Mouse (Mus musculus): ENCODE data around the gene Asb5. TPM values are rescaled to one million over a fixed set of nuclear protein-coding genes. Genes with fewer than 3 reads are reported as not detected.

The Asb5 gene
- polyA plus RNA-seq (2014; fragmentation: Illumina TruSeq; extraction: RNeasy Lipid Tissue Mini Kit (QIAGEN cat#74804)) = not detected

DNA sequence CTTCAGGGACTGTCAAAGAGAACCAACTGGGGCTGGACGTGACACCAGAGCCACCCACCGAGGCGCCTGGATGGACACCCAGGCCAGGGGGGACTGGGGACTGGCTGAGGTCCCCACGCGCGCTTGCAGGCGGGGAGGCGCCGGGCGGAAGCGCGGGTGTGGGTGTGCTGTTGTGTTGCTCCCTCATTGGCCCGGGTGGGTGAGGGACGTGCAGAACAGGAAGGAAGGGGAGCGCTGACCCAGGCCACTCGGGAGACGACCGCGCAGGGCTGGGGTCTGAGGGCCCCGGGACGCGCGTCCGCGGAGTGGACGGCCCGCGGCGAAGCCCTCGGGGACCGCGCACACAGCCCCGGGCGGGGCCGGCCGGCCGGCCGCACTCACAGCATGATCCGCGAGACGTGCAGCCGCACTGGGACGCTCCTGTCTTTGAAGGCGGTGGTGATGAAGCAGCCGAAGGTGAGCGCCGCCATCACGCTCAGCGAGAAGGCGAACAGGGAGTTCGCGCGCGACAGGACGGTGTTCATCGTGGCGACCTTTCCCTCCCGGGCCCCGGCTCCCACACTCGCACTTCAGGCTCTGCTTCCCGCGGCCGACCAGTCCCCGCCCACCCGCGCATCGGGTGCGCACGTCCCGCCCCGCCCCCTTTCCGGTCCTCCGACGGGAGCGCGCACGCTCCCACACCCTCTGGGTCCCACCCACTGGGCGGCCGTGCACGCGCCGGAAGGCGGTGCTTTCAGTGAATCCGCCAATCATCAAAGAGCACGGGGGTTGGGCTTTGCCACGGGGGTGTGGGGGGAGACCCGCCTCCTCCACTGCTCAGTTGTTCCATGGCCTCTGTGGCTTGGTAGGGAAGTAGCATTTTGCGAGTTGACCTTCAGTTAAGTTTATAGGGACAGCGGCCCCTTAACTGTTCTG, at the start of gene Asb5, which contains the start of gene Spcs3:
Gene Asb5 (plus strand): TSS at position 199 of the 915 bp plus-strand sequence.
Gene Spcs3 (minus strand): TSS at position 617 of the 915 bp plus-strand sequence.

DNA sequence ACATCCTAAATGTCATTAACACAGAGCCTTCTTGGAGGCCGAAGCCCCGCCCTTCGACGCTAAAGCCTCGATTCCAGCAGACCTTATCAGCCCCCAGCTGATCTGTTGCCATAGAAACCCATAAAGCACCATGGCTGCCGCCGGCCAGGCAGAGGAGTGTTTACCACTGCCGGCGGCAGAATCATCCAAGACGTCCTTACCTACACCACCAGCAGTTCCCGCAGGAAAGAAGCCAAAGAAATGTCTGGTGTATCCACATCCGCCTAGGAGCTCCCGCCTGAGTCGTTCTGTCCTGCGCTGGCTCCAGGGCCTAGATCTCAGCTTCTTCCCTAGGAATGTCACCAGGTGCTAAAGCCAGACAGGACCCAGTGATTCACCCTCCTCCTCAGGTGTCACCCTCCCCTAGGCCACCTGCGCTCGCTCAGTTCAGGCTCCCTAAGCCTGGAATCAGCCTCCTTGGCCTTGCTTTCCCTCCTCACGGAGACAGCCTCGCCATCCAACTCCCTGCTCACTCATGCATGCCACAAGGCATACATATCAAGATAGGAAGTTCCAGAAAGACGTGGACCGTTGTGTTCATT, 71.4 kb downstream of the Asb5 start, which contains the start of gene Spata4:
Gene Spata4 (plus strand): TSS at position 111 of the 581 bp plus-strand sequence.

Other genes with a start within 250 kb of the Asb5 start
- 260 TPM for gene Spcs3, start 418 bp downstream of the Asb5 start, polyA plus RNA-seq (2014; fragmentation: Illumina TruSeq; extraction: RNeasy Lipid Tissue Mini Kit (QIAGEN cat#74804))
- gene Spata4, start 71.2 kb downstream of the Asb5 start, polyA plus RNA-seq (2014; fragmentation: Illumina TruSeq; extraction: RNeasy Lipid Tissue Mini Kit (QIAGEN cat#74804)) = not detected

Data from ovary, adult 10 weeks (tissue).